Mouse (Mus musculus) brown adipose tissue, adult 24 weeks (tissue): ENCODE measurements around the gene Wdr47. TPM values are rescaled to one million over a fixed set of nuclear protein-coding genes. Genes with fewer than 3 reads are reported as not detected.
A peak's percentile ranks its signal among the peaks of the same experiment; 100 is the strongest.
"Not testable (repeated sequence)": the region's sequence is repeated elsewhere in the genome, so short reads cannot be mapped to it uniquely, and the experiment has no call there.

Source experiments
- H3K27ac ChIP-seq: fragments of 200-500 bp; replicated peaks from 2 replicates; pipeline ENCODE4 v1.5.1; 2012; ENCODE audit warnings: low read depth, mild to moderate bottlenecking, low read length
- H3K4me1 ChIP-seq: fragments of 200-500 bp; 2 replicates; pipeline ENCODE4 v1.6.1; 2012; ENCODE audit warnings: low read length, mixed read lengths; ENCODE audit not compliant: control insufficient read depth, insufficient read depth, insufficient read length
- H3K4me3 ChIP-seq: fragments of 200-500 bp; 2 replicates; pipeline ENCODE4 v1.5.1; 2012; ENCODE audit warnings: low read depth, mild to moderate bottlenecking, low read length, moderate library complexity; ENCODE audit not compliant: insufficient read depth
- polyA plus RNA-seq: library from polyadenylated mRNA; stranded (reverse); fragments of >200 nt; gene quantifications from 2 replicates; pipeline ENCODE4 v1.2.4, GENCODE M21; 2012; ENCODE audit not compliant: missing spikeins, insufficient read depth, insufficient read length

Gene Wdr47
- polyA plus RNA-seq, 1 experiment, result 4.5 TPM

DNA sequence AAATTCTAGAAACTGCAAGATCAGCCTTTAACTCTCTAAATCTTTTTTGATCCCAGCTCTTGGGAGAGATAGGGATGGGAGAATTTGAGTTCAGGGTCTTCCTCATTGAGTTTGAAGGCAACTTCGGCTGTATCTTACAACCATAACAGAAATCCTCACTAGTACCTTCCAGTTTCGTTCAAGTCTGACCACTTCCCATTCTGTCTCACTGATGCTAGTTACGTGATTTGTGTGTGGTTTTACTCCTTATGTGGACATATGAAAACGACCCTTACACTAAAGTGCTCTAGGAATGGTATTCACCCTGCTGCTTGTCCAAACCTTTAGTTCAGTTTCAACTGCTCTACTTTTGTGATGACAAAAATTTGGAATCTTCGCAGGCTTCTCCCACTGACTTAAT lies 17.1 kb upstream of the Wdr47 start:
- Histone ChIP-seq H3K4me1 (no peaks in the 10 kb centered on the region), H3K4me3 (no peak overlapping the region), H3K27ac (no peak overlapping the region)

DNA sequence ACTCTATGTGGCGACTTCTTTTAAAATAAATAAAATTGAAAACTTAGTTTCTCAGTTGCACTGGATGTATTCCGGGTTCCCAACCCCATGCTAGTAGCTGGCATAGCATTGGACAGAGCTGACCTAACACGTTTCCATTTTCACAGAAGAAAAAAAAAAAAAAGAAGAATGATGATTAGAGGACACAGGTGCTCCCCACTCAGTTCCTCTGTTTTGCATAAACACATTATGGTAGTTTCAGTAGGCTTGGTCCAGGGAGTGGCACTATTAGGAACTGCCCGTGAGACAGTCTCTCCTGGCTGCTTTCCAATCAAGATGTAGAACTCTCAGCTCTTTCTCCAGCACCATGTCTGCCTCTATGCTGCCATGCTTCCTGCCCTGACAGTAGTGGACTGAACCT lies 6.5 kb upstream of the Wdr47 start:
- Histone ChIP-seq H3K4me3 (no peak overlapping the region), H3K27ac (no peak overlapping the region), H3K4me1 (no peaks in the 10 kb centered on the region)

DNA sequence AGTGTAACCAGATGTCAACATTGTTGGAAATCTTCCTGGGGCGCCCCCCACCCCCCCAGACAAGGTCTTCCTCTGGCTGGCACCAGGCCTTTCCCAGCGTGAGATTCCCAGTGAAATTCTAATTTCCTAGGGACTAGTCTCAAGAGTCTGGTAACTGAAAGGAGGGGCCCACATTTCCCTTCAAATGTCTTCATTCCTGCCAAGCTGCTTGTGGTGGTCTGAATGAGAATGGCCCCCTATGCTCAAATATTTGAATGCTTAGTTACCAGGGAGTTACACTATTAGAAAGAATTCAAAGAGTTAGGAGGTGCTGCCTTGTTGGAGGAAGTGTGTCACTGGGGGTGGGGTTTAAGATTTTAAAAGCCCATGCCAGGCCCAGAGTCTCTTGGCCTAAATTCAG lies 2.6 kb upstream of the Wdr47 start:
- H3K27ac ChIP-seq, result no peak overlapping the region
- no peak overlapping the region for H3K4me3 ChIP-seq
- no peaks in the 10 kb centered on the region for H3K4me1 ChIP-seq

DNA sequence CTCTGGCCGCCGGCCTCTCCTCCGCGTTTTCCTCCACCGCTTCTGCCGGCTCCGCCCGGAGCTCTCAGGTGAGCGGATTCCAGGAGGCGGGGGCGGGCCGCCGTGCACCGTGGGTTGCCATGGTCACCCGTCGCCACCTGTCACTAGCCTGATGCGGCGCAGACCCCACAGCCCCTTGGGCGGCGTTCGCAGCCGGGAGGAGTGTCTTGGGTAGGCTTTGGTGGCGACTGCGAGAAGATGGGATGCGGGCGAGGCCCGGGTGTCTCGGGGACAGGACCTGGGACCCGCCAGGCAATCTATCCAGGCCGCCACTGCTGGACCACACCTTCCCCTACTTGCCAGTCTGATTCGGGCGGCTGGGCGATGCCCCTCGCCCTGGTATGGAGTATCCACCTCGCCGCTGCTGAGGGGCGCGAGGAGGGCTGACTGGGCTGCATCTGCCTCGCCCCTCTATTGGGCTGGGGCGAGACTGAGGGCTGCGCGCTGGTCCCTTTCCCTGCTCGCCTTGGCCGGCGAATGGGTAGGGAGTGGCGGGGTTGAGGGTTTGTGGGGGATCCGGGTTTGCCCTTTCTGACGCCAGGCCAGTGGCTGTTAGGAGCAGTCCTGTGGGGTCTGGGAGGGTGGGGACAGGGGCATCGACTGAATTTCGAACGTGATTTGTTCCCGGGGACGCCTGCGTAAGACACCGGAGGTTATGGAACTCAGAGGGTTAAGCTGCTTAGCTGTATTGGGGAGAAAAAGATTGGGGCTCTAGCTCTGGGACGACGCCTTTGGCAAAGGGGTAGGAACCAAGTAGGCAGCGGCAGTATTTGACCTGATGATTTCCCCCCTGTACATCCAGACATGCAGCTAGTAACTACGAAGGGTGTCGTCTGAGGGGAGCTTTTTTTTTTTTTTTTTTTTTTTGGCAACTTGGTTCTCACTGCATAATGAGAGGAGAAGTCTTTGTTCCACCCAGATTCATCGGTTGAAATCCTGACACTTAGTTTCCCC lies 747 bp downstream of the Wdr47 start:
- Histone ChIP-seq H3K4me1 (no peaks in the 10 kb centered on the region), H3K27ac (no peak overlapping the region), H3K4me3 (peak overlapping the region; percentile 90)

DNA sequence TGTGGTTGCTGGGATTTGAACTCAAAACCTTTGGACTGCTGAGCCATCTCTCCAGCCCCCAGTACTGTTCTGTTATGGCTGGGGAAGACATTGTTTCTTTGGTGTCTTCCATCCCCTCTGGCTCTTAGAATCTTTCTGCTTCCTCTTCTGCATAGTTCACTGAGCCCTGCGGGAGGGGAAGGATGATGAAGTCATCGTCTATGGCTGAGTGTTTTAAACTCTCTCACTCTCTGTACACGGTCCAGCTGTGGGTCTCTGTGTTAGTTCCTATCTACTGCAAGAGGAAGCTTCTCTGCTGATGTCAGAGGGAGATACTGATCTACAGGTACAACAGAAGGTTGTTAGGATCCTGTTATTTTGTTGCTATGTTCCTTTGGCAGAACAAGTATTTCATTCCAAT lies 17.8 kb downstream of the Wdr47 start:
- no peaks in the 10 kb centered on the region for H3K4me1 ChIP-seq
- no peak overlapping the region for H3K27ac ChIP-seq
- H3K4me3 ChIP-seq, result no peak overlapping the region

DNA sequence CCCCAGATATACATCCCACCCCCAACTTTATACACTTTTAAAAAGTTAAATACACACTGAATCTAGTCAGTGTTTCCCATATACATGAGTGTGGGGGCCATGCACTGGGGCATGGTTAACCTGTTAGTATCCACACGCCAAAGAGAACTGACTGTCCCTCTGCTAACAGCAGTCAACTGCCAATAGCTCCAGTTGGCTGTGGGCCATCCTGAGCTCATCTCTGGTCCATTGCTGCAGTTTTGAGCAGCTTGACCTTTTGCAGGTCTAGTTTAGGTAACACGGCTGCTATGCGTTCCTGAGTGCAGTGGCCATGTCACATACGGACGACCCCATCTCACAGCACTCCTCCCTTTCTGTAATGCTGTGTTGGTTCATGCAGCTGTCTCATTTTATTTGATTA lies 43.7 kb downstream of the Wdr47 start:
- H3K27ac ChIP-seq, result no peak overlapping the region
- no peaks in the 10 kb centered on the region for H3K4me1 ChIP-seq
- H3K4me3 ChIP-seq, result no peak overlapping the region

DNA sequence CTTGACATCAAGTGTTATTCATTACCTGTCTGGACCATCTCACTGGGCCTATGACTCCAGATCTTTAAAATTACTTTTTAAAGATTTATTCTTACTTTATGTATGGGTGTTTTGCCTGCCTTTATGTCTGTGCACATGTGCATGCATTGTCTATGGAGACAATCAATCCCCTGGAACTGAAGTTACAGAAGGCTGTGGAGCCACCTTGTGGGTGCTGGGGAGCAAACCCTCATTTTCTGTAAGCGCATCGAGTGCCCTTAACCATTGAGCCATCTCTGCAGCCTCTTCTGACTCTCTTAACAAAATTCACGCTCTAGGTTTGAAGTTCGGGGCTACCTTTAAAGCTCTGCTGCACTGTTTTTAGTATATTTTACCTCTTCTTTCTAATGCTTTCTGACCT lies 48.3 kb downstream of the Wdr47 start:
- H3K4me1 ChIP-seq, result no peaks in the 10 kb centered on the region
- no peak overlapping the region for H3K27ac ChIP-seq
- no peak overlapping the region for H3K4me3 ChIP-seq

DNA sequence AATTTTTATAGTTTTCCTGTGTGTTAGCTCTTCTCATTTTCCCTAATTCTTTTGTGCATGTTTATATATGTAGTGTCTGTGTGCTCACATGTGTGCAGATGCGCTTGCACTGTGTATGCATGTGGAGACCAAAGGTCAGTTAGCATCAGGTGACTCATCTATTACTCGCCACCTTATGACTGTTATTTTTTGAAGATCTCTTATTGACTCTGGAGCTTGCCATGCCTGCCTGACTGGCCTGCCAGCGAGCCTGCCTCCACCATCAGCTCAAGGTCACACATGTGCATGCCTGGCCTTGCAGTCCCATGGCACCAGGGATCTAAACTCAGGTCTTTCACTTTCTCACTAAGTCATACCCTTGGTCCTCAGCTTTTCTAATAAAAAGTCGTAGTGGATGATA lies 49.9 kb downstream of the Wdr47 start:
- Histone ChIP-seq H3K27ac (no peak overlapping the region), H3K4me3 (no peak overlapping the region), H3K4me1 (no peaks in the 10 kb centered on the region)

DNA sequence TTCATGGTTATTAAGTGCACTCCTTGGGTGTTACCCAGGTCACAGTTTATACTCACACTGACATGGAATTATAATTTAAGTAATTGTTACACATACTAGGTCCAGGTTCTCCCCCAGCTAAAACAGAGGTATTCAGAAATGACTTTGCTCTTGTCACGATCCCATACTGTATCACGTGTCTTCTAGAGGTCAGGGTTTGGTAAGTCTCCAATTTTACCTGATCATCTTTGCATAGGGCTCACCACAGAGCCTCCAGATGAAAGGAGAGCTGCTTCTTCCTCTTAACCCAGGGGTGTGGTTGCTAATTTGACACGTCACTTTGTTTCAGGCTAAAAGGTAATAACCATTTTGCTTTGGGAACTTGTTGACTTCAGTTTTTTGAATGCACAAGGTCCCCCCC lies 53.8 kb downstream of the Wdr47 start:
- no peak overlapping the region for H3K27ac ChIP-seq
- no peaks in the 10 kb centered on the region for H3K4me1 ChIP-seq
- H3K4me3 ChIP-seq, result no peak overlapping the region

DNA sequence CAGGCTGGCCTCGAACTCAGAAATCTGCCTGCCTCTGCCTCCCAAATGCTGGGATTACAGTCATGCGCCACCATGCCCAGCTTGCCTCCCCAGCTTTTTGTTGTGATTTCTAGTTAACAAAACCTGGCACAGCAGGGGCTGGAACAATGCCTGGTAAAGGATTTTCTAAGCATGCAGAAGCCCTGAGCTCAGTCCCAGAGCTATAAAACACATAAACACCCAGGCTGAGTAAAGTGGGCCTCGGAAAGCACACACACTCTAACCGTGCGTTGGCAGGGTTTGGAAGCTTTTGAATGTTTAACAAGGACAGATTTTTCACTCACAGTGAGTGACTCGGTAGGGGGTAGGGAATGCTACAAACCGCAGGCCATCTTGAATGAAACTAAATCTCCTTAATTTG lies 55.0 kb downstream of the Wdr47 start:
- Histone ChIP-seq H3K27ac (no peak overlapping the region), H3K4me3 (no peak overlapping the region), H3K4me1 (no peaks in the 10 kb centered on the region)

DNA sequence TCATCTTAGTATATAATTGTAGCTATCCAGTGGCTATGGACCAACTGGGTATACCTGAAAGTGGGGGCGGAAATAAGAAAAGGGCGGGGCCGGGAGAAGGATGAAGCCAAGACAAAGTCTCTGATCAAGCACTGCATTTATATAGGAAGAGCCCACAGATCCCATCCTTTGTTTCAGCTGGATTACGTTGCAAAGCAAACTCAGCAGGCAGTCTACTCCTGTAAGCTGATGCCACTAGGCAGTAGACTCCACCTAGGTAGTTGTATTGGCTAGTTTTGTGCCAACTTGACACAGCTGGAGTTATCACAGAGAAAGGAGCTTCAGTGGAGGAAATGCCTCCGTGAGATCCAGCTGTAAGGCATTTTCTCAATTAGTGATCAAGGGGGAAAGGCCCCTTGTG lies 56.6 kb downstream of the Wdr47 start:
- not testable (repeated sequence) for H3K4me1 ChIP-seq, H3K4me3 ChIP-seq, H3K27ac ChIP-seq

DNA sequence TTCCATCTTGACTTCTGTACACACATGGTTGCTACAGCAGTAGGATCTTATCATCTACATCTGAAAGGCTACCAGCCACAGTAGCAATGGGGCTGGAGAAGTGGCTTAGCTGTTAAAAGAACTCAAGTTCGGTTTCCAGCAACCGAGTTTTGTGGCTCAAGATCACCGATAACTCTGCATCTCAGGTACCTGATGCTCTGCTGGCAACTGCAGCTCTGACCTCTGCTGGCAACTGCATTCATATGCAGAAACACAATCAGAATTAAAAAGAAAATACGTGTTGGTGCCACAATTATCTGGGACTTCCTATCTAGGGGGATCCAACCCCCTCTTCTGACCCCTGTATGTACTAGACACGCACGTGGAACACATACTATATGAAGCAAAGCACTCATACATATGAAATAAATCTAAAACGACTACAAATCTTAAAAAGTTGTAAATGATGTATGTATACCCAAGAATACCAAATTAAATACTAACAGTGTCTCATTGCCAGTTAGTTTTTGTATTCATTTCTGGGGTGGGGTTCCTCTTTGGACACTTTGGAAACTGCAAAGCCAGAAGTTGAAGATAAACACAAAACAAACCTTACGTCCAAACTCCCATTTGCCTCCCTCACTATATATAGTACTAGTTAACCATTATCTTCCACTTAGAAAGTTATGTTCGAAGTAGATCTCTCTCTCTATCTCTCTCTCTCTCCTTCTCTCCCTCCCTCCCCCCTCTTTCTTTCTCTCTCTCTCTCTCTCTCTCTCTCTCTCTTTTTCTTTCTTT lies 62.0 kb downstream of the Wdr47 start:
- H3K27ac ChIP-seq, result no peak overlapping the region
- H3K4me3 ChIP-seq, result no peak overlapping the region; the same call in 1 of the 2 replicates
- peaks cover 6% of the 10 kb centered on the region; the same call in 1 of the 2 replicates for H3K4me1 ChIP-seq

DNA sequence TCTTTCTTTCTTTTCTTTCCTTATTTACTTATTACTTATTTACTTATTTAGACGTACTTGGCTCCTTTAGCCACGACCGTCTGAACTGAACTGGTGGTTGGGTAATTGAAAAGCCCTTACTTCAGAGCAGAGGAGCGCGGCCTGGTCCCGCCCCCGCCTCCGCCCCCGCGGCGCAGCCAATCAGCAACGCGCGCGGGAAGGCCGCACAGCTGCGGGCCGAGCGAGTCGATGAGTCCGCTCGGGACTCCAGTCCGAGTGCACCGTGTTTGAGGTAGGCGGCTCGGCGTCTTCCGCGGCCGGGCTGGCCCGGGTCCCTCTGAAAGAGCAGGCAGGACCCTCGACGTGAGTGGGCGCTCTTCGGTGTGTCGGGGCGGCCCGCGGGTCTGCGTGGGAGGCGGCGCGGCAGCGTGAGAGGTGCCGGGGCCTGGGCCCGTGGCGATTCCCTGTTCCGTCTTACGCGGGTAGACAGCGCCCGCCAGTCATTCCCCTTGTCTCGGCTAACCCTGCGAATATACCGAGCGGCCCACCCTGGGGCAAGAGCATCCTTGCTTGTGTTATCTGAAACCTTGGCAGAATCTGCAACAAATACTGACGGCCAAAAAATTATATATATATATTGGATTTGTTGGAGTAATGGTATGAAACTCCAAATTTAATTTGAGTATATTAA lies 62.8 kb downstream of the Wdr47 start, which contains the start of gene Clcc1:
Gene Clcc1, plus strand, starts transcription at position 204 of the 670 bp plus-strand sequence.
- Histone ChIP-seq H3K4me3 (peak within 1 kb of the TSS; percentile 100), H3K27ac (peak within 1 kb of the TSS; percentile 86), H3K4me1 (peaks cover 6% of the 10 kb centered on the region; the same call in 1 of the 2 replicates)

DNA sequence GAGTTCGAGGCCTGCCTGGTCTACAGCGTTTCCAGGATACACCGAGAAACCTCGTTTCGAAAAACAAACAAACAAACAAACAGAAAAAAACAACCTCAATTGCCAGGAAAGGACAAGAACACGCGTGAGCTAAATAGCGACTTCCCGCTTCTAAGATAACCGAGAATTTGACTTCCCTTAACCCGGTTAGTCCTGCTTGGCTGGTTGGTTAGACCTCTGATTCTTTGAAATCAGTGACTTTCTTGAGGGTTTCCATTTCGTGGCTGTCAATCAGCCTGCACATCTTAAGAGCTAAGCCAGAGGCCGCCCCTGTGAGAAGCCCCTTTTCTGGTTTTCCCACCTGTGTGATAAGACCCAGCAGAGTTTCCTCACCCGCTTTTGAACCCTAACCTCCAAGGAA lies 63.5 kb downstream of the Wdr47 start:
- H3K4me3 ChIP-seq, result peak overlapping the region; percentile 100
- no peak overlapping the region for H3K27ac ChIP-seq
- peaks cover 6% of the 10 kb centered on the region; the same call in 1 of the 2 replicates for H3K4me1 ChIP-seq

DNA sequence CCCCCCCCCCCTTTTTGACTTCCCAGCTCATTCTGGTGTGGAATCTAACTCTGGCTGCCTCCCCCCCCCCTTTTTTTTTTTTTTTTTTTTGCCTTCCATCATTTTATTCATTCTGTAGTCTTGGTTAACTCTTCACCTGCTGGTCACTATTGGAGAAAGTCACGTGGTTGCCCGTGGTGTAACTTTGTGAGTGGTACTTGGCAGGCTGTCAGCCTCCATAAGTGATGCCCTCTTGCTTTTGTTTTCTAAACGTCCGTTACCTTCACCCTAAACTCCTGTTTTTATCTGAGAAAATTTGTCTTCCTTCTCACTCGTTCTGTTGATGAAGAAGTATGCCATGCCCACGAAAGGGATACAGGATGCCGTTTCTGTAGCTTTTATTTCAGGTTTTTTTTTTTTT lies 64.4 kb downstream of the Wdr47 start:
- Histone ChIP-seq H3K4me3 (no peak overlapping the region), H3K27ac (no peak overlapping the region), H3K4me1 (peaks cover 6% of the 10 kb centered on the region; the same call in 1 of the 2 replicates)
